Mouse (Mus musculus): ENCODE measurements at regions not wholly inside any gene's neighbourhood (a gene's known extent, or its start where the extent isn't known, plus 50 kb on each side); places are given as distances from the start of the nearest gene placed in this dataset.

- TF ChIP-seq CTCF (IDR thresholded peaks at IDR 0.05; ENCODE audit: extremely low read depth, insufficient read depth, low read length) (peak; percentile 84), POLR2A (IDR thresholded peaks at IDR 0.05; ENCODE audit: extremely low read depth, insufficient read depth, low read length) (no peak)
Observed at GRCm38 (mm10) chr13:42575725-42576426, 104.5 kb upstream of the Phactr1 start.

Measured in cortical plate, adult 2 months (tissue).